Mouse (Mus musculus) CH12.LX (cell line): ENCODE measurements around the gene Zfp1. TPM values are rescaled to one million over a fixed set of nuclear protein-coding genes. Genes with fewer than 3 reads are reported as not detected.

Experiments
- DNase-seq: peaks from one replicate; pipeline ENCODE4 v3.0.0-alpha.2; 2013; ENCODE audit errors: extremely low read depth
- H3K27ac ChIP-seq: 2 replicates; pipeline ENCODE4 v1.5.1; 2012; ENCODE audit warnings: low read depth, mild to moderate bottlenecking, control low read depth, moderate library complexity; ENCODE audit not compliant: insufficient read depth
- H3K27me3 ChIP-seq: replicated peaks from 2 replicates; pipeline ENCODE3; 2012; ENCODE audit warnings: inconsistent platforms
- H3K36me3 ChIP-seq, 2 experiments: replicated peaks in 1 of 2; 2 replicates each; pipeline versions ENCODE3 to v1.6.1; 2012; ENCODE audit warnings: inconsistent platforms in 1 of 2, low read length in 1 of 2, mild to moderate bottlenecking in 1 of 2, mixed read lengths in 1 of 2, moderate library complexity in 1 of 2; ENCODE audit not compliant: control insufficient read depth in 1 of 2, insufficient read depth in 1 of 2
- H3K4me1 ChIP-seq, 2 experiments: 2 replicates each; pipeline ENCODE4 v1.6.1; 2012; ENCODE audit warnings: inconsistent platforms in 1 of 2, moderate library complexity in 1 of 2; ENCODE audit not compliant: insufficient read depth in 2 of 2, control insufficient read depth in 1 of 2
- H3K4me2 ChIP-seq: 2 replicates; pipeline ENCODE4 v1.6.1; 2012; ENCODE audit warnings: low read depth, mild to moderate bottlenecking, control low read depth; ENCODE audit not compliant: poor library complexity, insufficient read depth, severe bottlenecking
- H3K4me3 ChIP-seq, 3 experiments: fragments of 150-350 bp in 1 of 3; sonication (generic) in 1 of 3; replicated peaks in 1 of 3; 2 replicates each; pipeline versions ENCODE3 to v1.5.1; 2011 to 2012; ENCODE audit warnings: low read depth in 2 of 3, low read length in 2 of 3, mild to moderate bottlenecking in 2 of 3, moderate library complexity in 2 of 3, control low read depth in 1 of 3, improper control_type of control experiment in 1 of 3, inconsistent platforms in 1 of 3, mixed read lengths in 1 of 3; ENCODE audit not compliant: poor library complexity in 1 of 3
- H3K79me2 ChIP-seq: replicated peaks from 2 replicates; pipeline ENCODE4 v1.6.1; 2012; ENCODE audit warnings: mild to moderate bottlenecking, moderate library complexity; ENCODE audit not compliant: control insufficient read depth, poor library complexity, insufficient read depth, severe bottlenecking; ENCODE audit errors: extremely low read depth
- H3K9ac ChIP-seq: 2 replicates; pipeline ENCODE4 v1.6.1; 2012; ENCODE audit warnings: low read depth, mild to moderate bottlenecking, control low read depth, moderate library complexity; ENCODE audit not compliant: insufficient read depth
- H3K9me3 ChIP-seq: replicated peaks from 2 replicates; pipeline ENCODE3; 2012; ENCODE audit warnings: low read length, inconsistent platforms, mixed read lengths
- BHLHE40 ChIP-seq: IDR thresholded peaks from 2 replicates; pipeline ENCODE4 v1.6.1; 2011; ENCODE audit warnings: mild to moderate bottlenecking, low read depth, low read length, improper control_type of control experiment
- CTCF ChIP-seq, 2 experiments: IDR thresholded peaks in 1 of 2; conservative IDR thresholded peaks in 1 of 2; 2 replicates each; pipeline ENCODE4 v1.5.1; 2011 to 2012; ENCODE audit warnings: low read depth in 2 of 2, low read length in 2 of 2, improper control_type of control experiment in 1 of 2, inconsistent platforms in 1 of 2, mild to moderate bottlenecking in 1 of 2, moderate library complexity in 1 of 2
- E2F4 ChIP-seq: IDR thresholded peaks from 2 replicates; pipeline ENCODE4 v1.6.1; 2011; ENCODE audit warnings: low read depth, low read length, improper control_type of control experiment; ENCODE audit not compliant: insufficient replicate concordance
- EP300 ChIP-seq: IDR thresholded peaks from 2 replicates; pipeline ENCODE4 v1.6.1; 2011; ENCODE audit warnings: low read length, improper control_type of control experiment
- ETS1 ChIP-seq: conservative IDR thresholded peaks from 2 replicates; pipeline ENCODE4 v1.6.1; 2012; ENCODE audit warnings: low read depth, mild to moderate bottlenecking, inconsistent platforms, low read length, improper control_type of control experiment, moderate library complexity
- GABPA ChIP-seq: IDR thresholded peaks from 2 replicates; pipeline ENCODE4 v1.6.1; 2012; ENCODE audit warnings: low read depth, low read length, improper control_type of control experiment, inconsistent platforms; ENCODE audit not compliant: insufficient replicate concordance
- HCFC1 ChIP-seq: IDR thresholded peaks from 2 replicates; pipeline ENCODE4 v1.6.1; 2012; ENCODE audit warnings: low read depth, mild to moderate bottlenecking, inconsistent platforms, low read length, improper control_type of control experiment
- IRF4 ChIP-seq: IDR thresholded peaks from 2 replicates; pipeline ENCODE4 v1.6.1; 2014; ENCODE audit warnings: low read depth, mild to moderate bottlenecking, inconsistent platforms, low read length, improper control_type of control experiment
- JUN ChIP-seq: IDR thresholded peaks from 2 replicates; pipeline ENCODE4 v1.6.1; 2011; ENCODE audit warnings: low read depth, mild to moderate bottlenecking, low read length, improper control_type of control experiment, moderate library complexity; ENCODE audit not compliant: insufficient read depth
- MEF2A ChIP-seq: IDR thresholded peaks from 2 replicates; pipeline ENCODE4 v1.6.1; 2014; ENCODE audit warnings: low read depth, mild to moderate bottlenecking, inconsistent platforms, low read length, improper control_type of control experiment, borderline replicate concordance
- MXI1 ChIP-seq: IDR thresholded peaks from 2 replicates; pipeline ENCODE4 v1.6.1; 2011; ENCODE audit warnings: mild to moderate bottlenecking, low read depth, low read length, improper control_type of control experiment
- PAX5 ChIP-seq: IDR thresholded peaks from 2 replicates; pipeline ENCODE4 v1.6.1; 2012; ENCODE audit warnings: low read length, inconsistent platforms, mixed read lengths
- RCOR1 ChIP-seq: conservative IDR thresholded peaks from 2 replicates; pipeline ENCODE4 v1.6.1; 2012; ENCODE audit warnings: low read depth, mild to moderate bottlenecking, inconsistent platforms, low read length, improper control_type of control experiment
- SIN3A ChIP-seq: IDR thresholded peaks from 2 replicates; pipeline ENCODE4 v1.6.1; 2012; ENCODE audit warnings: low read length, improper control_type of control experiment, inconsistent platforms
- SMC3 ChIP-seq: IDR thresholded peaks from 2 replicates; pipeline ENCODE4 v1.6.1; 2011; ENCODE audit warnings: low read depth, low read length, improper control_type of control experiment
- TBP ChIP-seq: conservative IDR thresholded peaks from 2 replicates; pipeline ENCODE4 v1.6.1; 2011; ENCODE audit warnings: low read depth, low read length, improper control_type of control experiment
- TCF12 ChIP-seq: IDR thresholded peaks from 2 replicates; pipeline ENCODE4 v1.6.1; 2014; ENCODE audit warnings: low read depth, mild to moderate bottlenecking, inconsistent platforms, low read length, improper control_type of control experiment
- ZKSCAN1 ChIP-seq: IDR thresholded peaks from 2 replicates; pipeline ENCODE4 v1.6.1; 2012; ENCODE audit warnings: low read depth, inconsistent platforms, low read length, improper control_type of control experiment, borderline replicate concordance
- ZMIZ1 ChIP-seq: IDR thresholded peaks from 2 replicates; pipeline ENCODE4 v1.6.1; 2012; ENCODE audit warnings: low read depth, mild to moderate bottlenecking, inconsistent platforms, low read length, improper control_type of control experiment
- ZNF384 ChIP-seq: IDR thresholded peaks from 2 replicates; pipeline ENCODE4 v1.6.1; 2012; ENCODE audit warnings: low read depth, low read length, improper control_type of control experiment, inconsistent platforms
- dilution Hi-C: fragments of 300-500 bp; cut with MboI; formaldehyde crosslinking; loops from 2 replicates; pipeline ENCODE4 v1.14.3; 2020; ENCODE audit warnings: low sequenced_read_pairs; ENCODE audit not compliant: extremely low pct_unique_long_range_greater_than_20kb, extremely low pct_ligation_motif_present
- in situ Hi-C: fragments of 300-500 bp; cut with MboI; formaldehyde crosslinking; loops from 3 replicates; pipeline ENCODE4 v1.14.3; 2019; ENCODE audit warnings: low sequenced_read_pairs, low pct_ligation_motif_present, low pct_unique_long_range_greater_than_20kb, mixed read lengths
- polyA plus RNA-seq: library from polyadenylated mRNA; unstranded; fragments of >175 nt; gene quantifications from 2 replicates; pipeline ENCODE4 v1.2.1, GENCODE M21; 2012; ENCODE audit warnings: low read depth; ENCODE audit not compliant: insufficient read length
- total RNA-seq, 2 experiments: library from RNA; depleted of rRNA; stranded (reverse); fragments of 300-350 nt in 1 of 2; fragments of >200 nt in 1 of 2; gene quantifications; 2 replicates each; pipeline ENCODE4 v1.2.3; 2012 to 2014

Zfp1 gene
- total and polyA plus RNA-seq, 3 experiments: 9.2 to 16.7 (median 14.5) TPM

DNA sequence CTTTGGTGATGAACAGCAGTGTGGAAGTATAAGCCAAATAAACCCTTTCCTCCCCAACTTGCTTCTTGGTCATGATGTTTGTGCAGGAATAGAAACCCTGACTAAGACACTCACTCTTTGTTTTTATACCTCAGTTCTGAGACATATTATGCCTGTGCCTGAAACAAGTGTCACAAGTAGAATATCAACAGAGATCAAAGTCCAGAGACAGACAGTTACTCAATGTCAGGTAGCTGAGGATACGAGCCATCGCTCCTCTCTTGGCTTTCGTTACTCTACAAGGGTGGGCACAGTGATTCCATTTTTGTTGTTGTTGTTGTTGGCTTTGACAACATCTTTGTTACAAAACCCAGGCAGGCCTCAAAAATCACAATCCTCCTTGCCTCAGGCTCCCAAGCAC lies 10.2 kb upstream of the Zfp1 start:
- TF ChIP-seq ZKSCAN1 (no peak), E2F4 (no peak), GABPA (no peak), TBP (no peak), ZMIZ1 (no peak), RCOR1 (no peak), JUN (no peak), BHLHE40 (no peak), CTCF (conservative IDR thresholded peaks at IDR 0.05 in 1 of 2, IDR thresholded peaks at IDR 0.05 in 1 of 2; ENCODE audit: low read depth in 2 of 2, low read length in 2 of 2) (no peak), SMC3 (no peak), MEF2A (no peak), IRF4 (no peak), ZNF384 (no peak), ETS1 (no peak), PAX5 (no peak), TCF12 (no peak)
- TF ChIP-seq, all 38 proteins: peak for 0
- Histone ChIP-seq H3K27me3 (no peaks in the 10 kb centered on the region), H3K9ac (no peak overlapping the region), H3K9me3 (peaks cover 7% of the 10 kb centered on the region), H3K79me2 (no peaks in the 10 kb centered on the region), H3K36me3 (no peaks in the 10 kb centered on the region), H3K4me2 (no peak overlapping the region), H3K4me1 (peaks cover 0 to 7% of the 10 kb centered on the region in 2 experiments; a peak in 2 of 4 replicates), H3K27ac (no peak overlapping the region), H3K4me3 (no peak overlapping the region)
- in situ Hi-C loops (no loop called here), dilution Hi-C loops (no loop called here)
- DNase-seq: no peak

DNA sequence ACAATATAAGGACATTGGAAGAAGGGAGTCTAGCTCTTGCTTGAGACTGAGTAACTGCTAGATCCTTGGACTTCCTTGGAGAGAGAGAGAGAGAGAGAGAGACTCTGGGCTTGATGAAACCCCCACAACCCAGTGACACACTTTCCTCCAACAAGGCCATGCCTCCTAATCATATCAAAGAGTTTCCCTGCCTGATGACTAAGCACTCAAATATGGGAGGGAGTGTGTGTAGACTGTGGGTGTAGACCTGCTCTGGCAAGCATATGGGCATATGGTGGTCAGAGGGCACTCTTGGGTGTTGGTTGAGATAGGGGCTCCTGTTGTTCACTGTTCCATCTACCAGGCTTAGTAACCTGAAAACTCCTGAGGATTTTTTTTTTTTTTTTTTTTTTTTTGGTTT lies 5.1 kb upstream of the Zfp1 start:
- in situ Hi-C loops (no loop called here), dilution Hi-C loops (no loop called here)
- DNase-seq: no peak
- Histone ChIP-seq H3K4me3 (no peak overlapping the region), H3K9me3 (peaks cover 6% of the 10 kb centered on the region), H3K27me3 (no peaks in the 10 kb centered on the region), H3K36me3 (no peaks in the 10 kb centered on the region), H3K9ac (no peak overlapping the region), H3K4me2 (no peak overlapping the region), H3K4me1 (peaks cover 0 to 9% of the 10 kb centered on the region in 2 experiments; a peak in 2 of 4 replicates), H3K27ac (no peak overlapping the region), H3K79me2 (no peaks in the 10 kb centered on the region)
- TF ChIP-seq E2F4: no peak
- no peak for TF ChIP-seq ZKSCAN1
- TF ChIP-seq SIN3A: no peak
- TF ChIP-seq SMC3: no peak
- TF ChIP-seq ETS1: no peak
- TF ChIP-seq MXI1: no peak
- no peak for TF ChIP-seq EP300
- TF ChIP-seq BHLHE40: no peak
- no peak for TF ChIP-seq HCFC1
- TF ChIP-seq TBP: no peak
- TF ChIP-seq JUN: no peak
